Mouse (Mus musculus): ENCODE measurements around the gene Slc27a1. TPM values are rescaled to one million over a fixed set of nuclear protein-coding genes. Genes with fewer than 3 reads are reported as not detected.

The Slc27a1 gene
- polyA plus RNA-seq, 1 experiment: 146 TPM

DNA sequence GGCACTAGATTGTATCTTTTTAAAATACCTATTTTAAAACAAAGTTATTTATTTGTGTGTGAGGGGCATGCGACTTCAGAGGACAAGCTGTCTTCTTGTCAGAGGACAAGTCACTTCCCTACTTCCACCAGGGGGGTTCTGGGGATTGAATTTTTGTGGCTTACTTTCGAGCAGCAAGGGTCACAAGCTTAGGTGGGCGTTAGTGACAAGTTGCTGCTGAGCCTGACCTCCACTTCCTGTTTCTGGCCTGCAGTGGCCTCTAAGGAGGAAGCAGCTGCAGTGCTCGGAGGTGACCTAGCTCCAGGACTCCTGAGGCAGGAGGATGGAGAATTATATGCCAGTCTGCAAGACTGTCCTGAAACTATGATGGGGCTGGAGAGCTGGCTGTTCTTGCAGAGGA lies 44.7 kb downstream of the Slc27a1 start:
- Histone ChIP-seq H3K4me3 (ENCODE audit: insufficient read depth, low read depth, low read length) (no peak overlapping the region), H3K27me3 (replicated peaks; ENCODE audit: control insufficient read depth, insufficient read depth, low read length) (no peaks in the 10 kb centered on the region), H3K4me1 (ENCODE audit: control insufficient read depth, insufficient read depth, low read length) (peaks cover 7% of the 10 kb centered on the region; the same call in 1 of the 2 replicates), H3K36me3 (ENCODE audit: control insufficient read depth, insufficient read depth, low read length) (no peaks in the 10 kb centered on the region; the same call in 1 of the 2 replicates), H3K27ac (ENCODE audit: insufficient read depth, low read depth, low read length) (no peak overlapping the region)
- DNase-seq: no peak
- TF ChIP-seq POLR2A (IDR thresholded peaks at IDR 0.05; ENCODE audit: low read depth, low read length): no peak
- TF ChIP-seq CTCF (conservative IDR thresholded peaks at IDR 0.05; ENCODE audit: insufficient read depth, insufficient read length, low read depth, low read length): no peak
- WGBS: 57% methylated on average over 4 of the region's 4 CpGs

DNA sequence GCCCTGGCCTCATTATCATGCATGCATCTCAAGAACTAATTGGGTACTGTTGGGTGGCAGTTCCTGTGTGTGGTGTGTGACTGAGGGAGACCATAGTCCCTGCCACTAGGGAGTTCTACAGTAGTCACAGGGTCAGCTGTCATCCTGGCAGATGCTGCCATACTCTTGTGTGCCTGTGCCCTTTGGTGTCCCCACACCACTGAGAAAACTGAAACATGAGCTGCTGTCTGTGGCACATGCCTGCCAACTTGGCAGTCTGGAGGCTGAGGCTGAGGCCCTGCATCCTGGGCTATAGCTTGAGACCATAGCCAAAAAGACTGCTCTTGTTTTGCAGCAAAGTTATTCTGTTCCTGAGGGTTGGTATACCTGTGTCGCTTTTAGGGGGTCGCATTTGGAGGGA lies 51.1 kb downstream of the Slc27a1 start:
- 99% methylated on average over 2 of the region's 2 CpGs for WGBS
- H3K4me1 ChIP-seq (ENCODE audit: control insufficient read depth, insufficient read depth, low read length): no peaks in the 10 kb centered on the region
- H3K27ac ChIP-seq (ENCODE audit: insufficient read depth, low read depth, low read length): no peak overlapping the region
- no peaks in the 10 kb centered on the region for H3K27me3 ChIP-seq (replicated peaks; ENCODE audit: control insufficient read depth, insufficient read depth, low read length)
- H3K36me3 ChIP-seq (ENCODE audit: control insufficient read depth, insufficient read depth, low read length): no peaks in the 10 kb centered on the region; the same call in none of the 2 replicates
- no peak for TF ChIP-seq POLR2A (IDR thresholded peaks at IDR 0.05; ENCODE audit: low read depth, low read length)
- no peak for TF ChIP-seq CTCF (conservative IDR thresholded peaks at IDR 0.05; ENCODE audit: insufficient read depth, insufficient read length, low read depth, low read length)
- no peak overlapping the region for H3K4me3 ChIP-seq (ENCODE audit: insufficient read depth, low read depth, low read length)
- no peak for DNase-seq

- no peak overlapping the region for H3K4me3 ChIP-seq (ENCODE audit: insufficient read depth, low read depth, low read length)
- no peak for DNase-seq
- TF ChIP-seq POLR2A (IDR thresholded peaks at IDR 0.05; ENCODE audit: low read depth, low read length) (no peak), CTCF (conservative IDR thresholded peaks at IDR 0.05; ENCODE audit: insufficient read depth, insufficient read length, low read depth, low read length) (no peak)
- no peaks in the 10 kb centered on the region; the same call in 1 of the 2 replicates for H3K36me3 ChIP-seq (ENCODE audit: control insufficient read depth, insufficient read depth, low read length)
- H3K27ac ChIP-seq (ENCODE audit: insufficient read depth, low read depth, low read length): no peak overlapping the region
- no peaks in the 10 kb centered on the region for H3K27me3 ChIP-seq (replicated peaks; ENCODE audit: control insufficient read depth, insufficient read depth, low read length)
- peaks cover 3% of the 10 kb centered on the region; the same call in 1 of the 2 replicates for H3K4me1 ChIP-seq (ENCODE audit: control insufficient read depth, insufficient read depth, low read length)
- WGBS: 73% methylated on average over 1 of the region's 1 CpGs
Observed at GRCm38 (mm10) chr8:71625088-71625487, 56.4 kb downstream of the Slc27a1 start.

- no peak for DNase-seq
- TF ChIP-seq CTCF (conservative IDR thresholded peaks at IDR 0.05; ENCODE audit: insufficient read depth, insufficient read length, low read depth, low read length) (no peak), POLR2A (IDR thresholded peaks at IDR 0.05; ENCODE audit: low read depth, low read length) (no peak)
- Histone ChIP-seq H3K36me3 (ENCODE audit: control insufficient read depth, insufficient read depth, low read length) (no peaks in the 10 kb centered on the region; the same call in 1 of the 2 replicates), H3K4me1 (ENCODE audit: control insufficient read depth, insufficient read depth, low read length) (peaks cover 3% of the 10 kb centered on the region; the same call in 1 of the 2 replicates), H3K4me3 (ENCODE audit: insufficient read depth, low read depth, low read length) (no peak overlapping the region), H3K27ac (ENCODE audit: insufficient read depth, low read depth, low read length) (no peak overlapping the region), H3K27me3 (replicated peaks; ENCODE audit: control insufficient read depth, insufficient read depth, low read length) (no peaks in the 10 kb centered on the region)
- WGBS: 91% methylated on average over 9 of the region's 9 CpGs
Observed at GRCm38 (mm10) chr8:71626753-71627152, 58.1 kb downstream of the Slc27a1 start.

DNA sequence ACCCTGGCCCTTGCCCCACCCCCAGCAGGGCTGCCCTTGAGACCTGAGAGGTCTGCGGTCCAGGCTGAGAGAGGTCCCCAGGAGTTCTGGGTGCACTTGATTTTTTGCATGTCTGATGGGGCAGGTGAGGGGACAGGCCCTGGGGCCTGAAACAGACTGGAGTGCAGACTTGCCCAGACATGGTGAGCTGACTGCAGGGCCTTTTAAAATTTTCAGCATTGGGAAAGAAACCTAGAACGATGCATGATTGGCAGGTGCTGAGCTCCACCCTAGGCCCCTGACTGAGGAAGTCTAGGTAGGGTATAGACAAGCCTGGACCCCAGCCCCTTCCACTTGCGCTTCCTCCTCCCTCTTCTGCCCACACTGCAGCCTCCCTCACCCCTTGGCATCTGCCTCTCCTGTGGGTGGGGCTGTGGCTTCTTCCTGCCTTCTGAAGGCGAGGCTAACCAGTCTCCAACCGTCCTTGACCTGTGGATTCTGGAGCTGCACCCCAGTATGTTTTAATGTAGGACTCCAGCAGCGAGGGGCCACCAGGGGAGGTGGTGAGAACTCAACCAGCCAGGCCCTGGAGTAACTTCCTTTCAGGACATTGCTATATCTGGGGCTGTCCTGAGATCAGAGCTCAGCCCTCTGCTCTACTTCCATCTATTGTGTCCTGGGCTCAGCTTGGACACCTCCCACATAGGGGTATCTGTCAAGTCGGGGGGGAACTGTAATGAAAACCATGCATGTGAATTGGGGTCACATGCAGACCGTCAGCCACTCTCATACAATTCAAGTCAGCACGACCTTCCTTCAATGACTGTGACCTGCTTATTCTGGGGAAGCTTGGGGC lies 58.8 kb downstream of the Slc27a1 start:
- Histone ChIP-seq H3K4me1 (ENCODE audit: control insufficient read depth, insufficient read depth, low read length) (peaks cover 3% of the 10 kb centered on the region; the same call in 1 of the 2 replicates), H3K4me3 (ENCODE audit: insufficient read depth, low read depth, low read length) (no peak overlapping the region), H3K27me3 (replicated peaks; ENCODE audit: control insufficient read depth, insufficient read depth, low read length) (no peaks in the 10 kb centered on the region), H3K36me3 (ENCODE audit: control insufficient read depth, insufficient read depth, low read length) (no peaks in the 10 kb centered on the region), H3K27ac (ENCODE audit: insufficient read depth, low read depth, low read length) (0 out of 2 replicates have a peak overlapping the region, but pooled peaks have one; percentile 16)
- DNase-seq: peak; percentile 24
- no peak for TF ChIP-seq POLR2A (IDR thresholded peaks at IDR 0.05; ENCODE audit: low read depth, low read length)
- TF ChIP-seq CTCF (conservative IDR thresholded peaks at IDR 0.05; ENCODE audit: insufficient read depth, insufficient read length, low read depth, low read length): no peak
- WGBS: 55% methylated on average over 9 of the region's 9 CpGs

- WGBS: 14% methylated on average over 16 of the region's 16 CpGs
- peaks cover 3% of the 10 kb centered on the region; the same call in 1 of the 2 replicates for H3K4me1 ChIP-seq (ENCODE audit: control insufficient read depth, insufficient read depth, low read length)
- TF ChIP-seq POLR2A (IDR thresholded peaks at IDR 0.05; ENCODE audit: low read depth, low read length) (no peak), CTCF (conservative IDR thresholded peaks at IDR 0.05; ENCODE audit: insufficient read depth, insufficient read length, low read depth, low read length) (no peak)
- H3K4me3 ChIP-seq (ENCODE audit: insufficient read depth, low read depth, low read length): peak overlapping the region; percentile 58
- no peak for DNase-seq
- no peaks in the 10 kb centered on the region for H3K27me3 ChIP-seq (replicated peaks; ENCODE audit: control insufficient read depth, insufficient read depth, low read length)
- no peaks in the 10 kb centered on the region for H3K36me3 ChIP-seq (ENCODE audit: control insufficient read depth, insufficient read depth, low read length)
- peak overlapping the region; percentile 12; the same call in 1 of the 2 replicates for H3K27ac ChIP-seq (ENCODE audit: insufficient read depth, low read depth, low read length)
Observed at GRCm38 (mm10) chr8:71628396-71629095, 59.9 kb downstream of the Slc27a1 start.
